8 mouse cellular contexts compared by ENCODE assay signal in genomic region chr11:98586892-98587563, GRCm38 (mm10). TPM values are rescaled to one million over a fixed set of nuclear protein-coding genes. Genes with fewer than 3 reads are reported as not detected.
DNase-seq lines count a peak whose midpoint lies in the region; ATAC-seq and TF ChIP-seq lines count a peak whose summit lies in the region.

Gene Ormdl3 (minus strand): TSS chr11:98587368.

- H3K27me3 ChIP-seq in embryonic facial prominence, embryonic 13.5 days, result peaks cover 4% of the 10 kb centered on the region; the same call in 1 of the 2 replicates
- no peaks in the 10 kb centered on the region for H3K27me3 ChIP-seq in heart, adult 2 months (ENCODE audit: control insufficient read depth, insufficient read depth, low read length)
- H3K27me3 ChIP-seq in limb, embryonic 13.5 days, result peaks cover 10% of the 10 kb centered on the region
- no peaks in the 10 kb centered on the region for H3K27me3 ChIP-seq in midbrain, embryonic 16.5 days (ENCODE audit: control insufficient read depth, insufficient read depth, low read depth, low read length)

- H3K4me3 ChIP-seq in embryonic facial prominence, embryonic 13.5 days, result peak within 1 kb of the TSS; percentile 86
- peak within 1 kb of the TSS; percentile 72 for H3K4me3 ChIP-seq in heart, adult 2 months
- H3K4me3 ChIP-seq in limb, embryonic 13.5 days, result peak within 1 kb of the TSS; percentile 88
- peak within 1 kb of the TSS; percentile 76 for H3K4me3 ChIP-seq in midbrain, embryonic 16.5 days (ENCODE audit: low read depth, low read length)

- H3K9me3 ChIP-seq in embryonic facial prominence, embryonic 13.5 days, result no peaks in the 10 kb centered on the region
- H3K9me3 ChIP-seq in limb, embryonic 13.5 days, result no peaks in the 10 kb centered on the region
- H3K9me3 ChIP-seq in midbrain, embryonic 16.5 days (replicated peaks; ENCODE audit: control insufficient read depth, low read length, poor library complexity, severe bottlenecking), result no peaks in the 10 kb centered on the region

- H3K9ac ChIP-seq in embryonic facial prominence, embryonic 13.5 days, result peak within 1 kb of the TSS; percentile 90
- peak within 1 kb of the TSS; percentile 85 for H3K9ac ChIP-seq in heart, adult 2 months (ENCODE audit: low read depth, low read length)
- peak within 1 kb of the TSS; percentile 91 for H3K9ac ChIP-seq in limb, embryonic 13.5 days
- peak within 1 kb of the TSS; percentile 82 for H3K9ac ChIP-seq in midbrain, embryonic 16.5 days (ENCODE audit: low read depth, low read length)

- ATAC-seq in embryonic facial prominence, embryonic 13.5 days (ENCODE audit: insufficient number of reproducible peaks, insufficient read depth, low FRiP score, low TSS enrichment, low read depth), result peak; percentile 87
- ATAC-seq in limb, embryonic 13.5 days (ENCODE audit: low FRiP score, low read depth), result peak; percentile 91
- peak; percentile 95 for ATAC-seq in midbrain, embryonic 16.5 days

- H3K4me2 ChIP-seq in embryonic facial prominence, embryonic 13.5 days, result peak within 1 kb of the TSS; percentile 88
- H3K4me2 ChIP-seq in limb, embryonic 13.5 days (replicated peaks), result peak within 1 kb of the TSS; percentile 91
- H3K4me2 ChIP-seq in midbrain, embryonic 16.5 days (ENCODE audit: low read length), result peak within 1 kb of the TSS; percentile 94

- no peaks in the 10 kb centered on the region for H3K79me2 ChIP-seq in heart, adult 2 months (replicated peaks; ENCODE audit: control insufficient read depth, insufficient read depth, low read length)

- TF ChIP-seq EP300 in heart, adult 2 months (IDR thresholded peaks at IDR 0.05; ENCODE audit: insufficient read depth, low read depth, low read length), result 0 out of 2 replicates have a peak, but pooled peaks have one; percentile 32

- peak; percentile 67 for TF ChIP-seq POLR2A in heart, adult 2 months (IDR thresholded peaks at IDR 0.05; ENCODE audit: insufficient read depth, low read depth, low read length)

- intact Hi-C loops in heart, adult 2 months (cut with DNase I), result loop anchor here (2.0 kb wide), 1 partner anchor 320 kb away; the partner anchor contains the start of gene Cdc6

- peak within 1 kb of the TSS; percentile 85 for H3K27ac ChIP-seq in embryonic facial prominence, embryonic 13.5 days
- H3K27ac ChIP-seq in heart, adult 2 months, result peak within 1 kb of the TSS; percentile 90
- H3K27ac ChIP-seq in limb, embryonic 13.5 days, result peak within 1 kb of the TSS; percentile 73
- H3K27ac ChIP-seq in midbrain, embryonic 16.5 days (ENCODE audit: low read length), result peak within 1 kb of the TSS; percentile 82

- DNase-seq in 3134 (ENCODE audit: extremely low read depth, insufficient read length, low spot score), result peak; percentile 93
- DNase-seq in adrenal gland, postnatal 36 days, result peak; percentile 99
- peak; percentile 98 for DNase-seq in heart, adult 2 months
- DNase-seq in kidney, adult 8-10 months, result peak; percentile 97 to 98
- peak; percentile 96 to 99 for DNase-seq in spleen, postnatal 10 days (ENCODE audit: low spot score in 2 of 2)

- TF ChIP-seq CTCF in heart, adult 2 months (IDR thresholded peaks at IDR 0.05), result no peak

- WGBS in embryonic facial prominence, embryonic 13.5 days, result under 1% methylated on average over 49 of the region's 49 CpGs
- under 1% methylated on average over 49 of the region's 49 CpGs for WGBS in heart, adult 2 months
- under 1% methylated on average over 49 of the region's 49 CpGs for WGBS in limb, embryonic 13.5 days
- WGBS in midbrain, embryonic 16.5 days, result under 1% methylated on average over 49 of the region's 49 CpGs

- H3K4me1 ChIP-seq in embryonic facial prominence, embryonic 13.5 days, result peaks cover 33% of the 10 kb centered on the region
- H3K4me1 ChIP-seq in heart, adult 2 months (ENCODE audit: control insufficient read depth, insufficient read depth, low read length), result peaks cover 11% of the 10 kb centered on the region
- peaks cover 33% of the 10 kb centered on the region for H3K4me1 ChIP-seq in limb, embryonic 13.5 days
- peaks cover 27% of the 10 kb centered on the region for H3K4me1 ChIP-seq in midbrain, embryonic 16.5 days (ENCODE audit: control insufficient read depth, insufficient read depth, low read length)

- peaks cover 21% of the 10 kb centered on the region for H3K36me3 ChIP-seq in embryonic facial prominence, embryonic 13.5 days
- H3K36me3 ChIP-seq in heart, adult 2 months (ENCODE audit: control insufficient read depth, insufficient read depth, low read length), result no peaks in the 10 kb centered on the region
- H3K36me3 ChIP-seq in limb, embryonic 13.5 days, result peaks cover 22% of the 10 kb centered on the region
- H3K36me3 ChIP-seq in midbrain, embryonic 16.5 days (ENCODE audit: control insufficient read depth, insufficient read depth, low read length), result peaks cover 8% of the 10 kb centered on the region

RNA-seq across cellular contexts. Expression of gene Ormdl3, which starts in this region (rescaled TPM):
- 100 to 1,000 TPM; 133 to 139 TPM for total RNA-seq in adrenal gland, postnatal 36 days (2021)
- 69.4 and 71.9 TPM in 2 replicates for polyA plus RNA-seq in embryonic facial prominence, embryonic 13.5 days (2015; fragmentation: Nextera tagmentation; extraction: Ambion mirVana)
- 10 to 100 TPM; 40.2 to 40.9 TPM for total RNA-seq in heart, adult 2 months (2021)
- 61.2 and 63.8 TPM in 2 replicates for polyA plus RNA-seq in heart, adult 2 months (2012; rRNA removed)
- 82.8 and 83.6 TPM in 2 replicates for polyA plus RNA-seq in limb, embryonic 13.5 days (2015; fragmentation: Nextera tagmentation; extraction: Ambion mirVana)
- 119 and 121 TPM in 2 replicates for polyA plus RNA-seq in midbrain, embryonic 16.5 days (2015; fragmentation: Nextera tagmentation; extraction: Ambion mirVana)

Comparison
In these comparisons a context has a peak if more than half of its experiments do, and no peak if none do; other contexts are left out.
1. Peak in every context shown above with its lines: DNase-seq, ATAC-seq, H3K4me3 ChIP-seq and H3K27ac ChIP-seq.